Mouse (Mus musculus): Measurements from ENCODE around the gene Hist3h2ba. TPM values are rescaled to one million over a fixed set of nuclear protein-coding genes. Genes with fewer than 3 reads are reported as not detected.
"Not testable (repeated sequence)": the region's sequence is repeated elsewhere in the genome, so short reads cannot be mapped to it uniquely, and the experiment has no call there.

The Hist3h2ba gene
- total RNA-seq, 2 experiments from 2014 or later: 58.4 to 77.5 TPM

DNA sequence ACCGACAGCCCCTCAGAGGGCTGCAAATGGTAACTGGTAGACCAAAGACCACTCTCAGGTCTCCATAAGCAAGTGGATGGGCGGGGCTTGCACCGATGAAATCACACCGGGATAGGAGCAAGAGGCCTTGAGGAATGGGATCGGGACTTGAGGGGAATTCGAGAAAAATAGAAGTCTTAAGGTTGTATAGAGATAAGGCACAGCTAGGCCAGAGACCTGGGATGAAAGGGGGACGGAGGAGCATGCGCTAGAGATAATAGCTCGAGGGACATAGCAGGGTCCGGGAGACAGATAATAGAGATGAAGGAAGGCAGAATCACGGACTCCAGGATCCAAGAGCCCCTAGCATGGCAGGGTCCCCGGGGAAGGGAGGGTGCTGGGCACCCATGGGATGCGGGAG is 10.8 kb upstream of the Hist3h2ba start:
- DNase-seq (ENCODE audit: low spot score in 2 of 2): no peak

DNA sequence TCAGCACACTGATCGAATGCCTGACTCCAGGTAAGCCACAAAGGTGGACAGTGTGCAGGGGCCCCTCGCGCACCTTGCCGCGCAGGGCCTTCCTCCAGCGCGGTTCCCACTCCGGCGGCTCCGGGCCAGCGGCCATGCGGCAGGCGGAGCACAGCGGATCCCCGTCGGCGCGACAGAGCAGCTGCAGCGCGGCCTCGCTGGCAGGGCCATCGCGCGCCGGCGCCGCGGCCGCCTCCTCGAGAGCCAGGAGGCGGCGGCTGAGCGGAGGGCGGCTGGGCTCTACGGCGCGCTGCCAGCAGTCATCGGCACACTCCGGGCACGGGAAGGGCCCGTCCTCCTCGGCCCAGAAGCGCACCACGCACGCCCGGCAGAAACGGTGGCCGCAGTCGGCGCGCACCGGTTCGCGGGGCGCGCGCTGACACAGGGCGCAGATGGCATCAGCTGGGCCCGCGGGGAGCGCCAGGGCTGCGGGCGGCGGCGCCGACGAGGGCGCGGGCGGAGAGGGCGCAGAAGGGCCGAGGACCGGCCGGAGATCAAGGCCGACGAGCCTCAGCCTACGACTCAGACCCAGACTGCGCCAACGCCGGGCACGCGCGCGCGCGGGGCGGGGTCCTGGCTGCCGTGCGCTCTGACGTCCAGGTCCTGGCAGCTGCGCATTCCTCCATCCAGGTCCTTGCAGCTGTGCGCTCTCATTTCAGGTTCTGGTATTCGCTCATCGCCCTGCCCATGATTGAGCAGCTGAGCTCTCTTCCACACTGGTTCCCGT is 10.2 kb upstream of the Hist3h2ba start, which contains the start of gene Rnf187:
Rnf187 (minus strand) TSS at position 595 of the 766 bp plus-strand sequence.
- peak; percentile 80 to 81 for DNase-seq (ENCODE audit: low spot score in 2 of 2)

DNA sequence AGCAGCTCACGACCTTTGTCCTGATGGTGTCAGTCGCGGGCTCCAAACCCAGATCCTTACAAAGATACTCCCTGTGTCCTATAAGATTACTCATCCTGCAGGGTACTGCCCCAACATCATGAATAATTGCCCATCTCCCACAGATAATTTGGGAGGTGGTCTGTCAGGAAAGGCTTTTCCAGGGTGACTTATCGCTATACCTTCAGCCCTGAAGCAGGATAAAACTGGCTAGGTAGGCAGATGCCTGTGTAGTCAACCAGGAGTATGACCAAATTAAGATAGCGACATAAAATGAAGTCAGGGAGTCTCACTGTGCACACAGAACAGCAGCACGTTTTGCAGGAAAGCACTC is 9.7 kb upstream of the Hist3h2ba start:
- no peak for DNase-seq (ENCODE audit: low spot score in 2 of 2)

DNA sequence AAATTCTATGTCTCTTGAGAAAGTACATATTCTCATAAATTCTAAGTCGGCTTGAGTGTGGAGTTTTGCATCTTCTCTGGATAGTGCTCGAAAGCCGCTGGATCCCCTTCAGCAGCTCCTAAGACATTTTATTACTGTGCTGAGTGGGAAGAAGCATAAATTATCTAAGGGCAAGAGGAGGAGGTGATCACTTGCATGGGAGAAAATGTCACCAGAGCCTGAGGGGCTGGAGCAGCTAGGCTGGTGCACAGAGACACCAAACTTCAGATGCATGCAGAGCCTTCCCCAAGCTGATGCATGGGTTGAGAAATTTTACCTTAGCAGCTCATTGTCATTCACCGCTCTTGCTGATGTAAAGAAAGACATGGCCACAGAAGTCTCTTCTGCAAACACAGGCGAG is 4.6 kb upstream of the Hist3h2ba start:
- no peak for DNase-seq (ENCODE audit: low spot score in 2 of 2)

DNA sequence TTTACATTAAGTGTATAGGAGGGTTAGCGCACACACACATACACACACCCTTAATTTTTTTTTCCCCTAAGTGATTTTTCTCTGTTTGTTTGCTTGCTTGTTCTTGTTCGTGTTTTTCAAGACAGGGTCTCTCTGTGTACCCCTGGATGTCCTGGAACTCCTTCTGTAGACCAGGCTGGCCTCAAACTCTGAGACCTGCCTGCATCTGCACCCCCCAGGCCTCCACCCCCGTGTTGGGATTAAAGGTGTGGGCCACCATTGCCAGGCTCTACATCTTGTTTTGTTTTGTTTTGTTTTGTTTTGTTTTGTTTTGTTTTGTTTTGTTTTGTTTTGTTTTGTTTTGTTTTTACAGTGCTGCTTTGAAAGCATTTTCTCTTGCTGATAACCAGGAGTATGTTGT is 1.4 kb upstream of the Hist3h2ba start:
- no peak for DNase-seq (ENCODE audit: low spot score in 2 of 2)

DNA sequence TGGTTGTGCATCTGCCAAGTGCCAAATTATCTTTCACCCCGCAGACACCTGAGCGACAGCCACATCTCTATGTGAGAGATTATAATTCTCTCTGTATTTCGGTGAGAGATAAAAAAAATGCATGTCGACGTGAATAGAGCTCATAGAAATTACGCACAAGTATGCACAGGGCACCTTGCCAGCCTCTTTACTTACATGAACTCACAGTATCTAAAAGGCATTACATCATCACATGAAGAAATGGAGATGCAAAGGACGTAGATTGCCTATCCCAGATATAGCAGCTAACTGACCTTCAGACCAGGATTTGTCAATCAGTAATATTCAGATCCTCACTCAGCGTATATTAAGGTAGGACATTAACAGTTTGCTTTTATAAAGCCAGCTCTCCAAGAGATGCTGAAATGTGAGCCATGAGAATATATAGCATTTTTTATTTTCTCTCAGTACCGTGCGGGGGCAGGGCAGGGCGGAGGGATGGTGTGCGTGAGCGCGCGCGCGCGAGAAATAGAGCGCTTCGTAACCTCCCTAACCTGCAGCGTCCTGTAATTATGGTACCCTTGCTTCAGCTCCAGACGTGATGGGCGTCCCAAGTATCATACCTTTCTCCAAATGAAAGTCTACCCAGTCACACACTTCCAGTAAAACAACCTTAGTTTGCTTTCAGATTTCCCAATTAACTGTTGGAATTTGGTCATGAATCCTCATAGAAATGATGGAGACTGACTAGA is 757 bp upstream of the Hist3h2ba start:
- no peak for DNase-seq (ENCODE audit: low spot score in 2 of 2)

DNA sequence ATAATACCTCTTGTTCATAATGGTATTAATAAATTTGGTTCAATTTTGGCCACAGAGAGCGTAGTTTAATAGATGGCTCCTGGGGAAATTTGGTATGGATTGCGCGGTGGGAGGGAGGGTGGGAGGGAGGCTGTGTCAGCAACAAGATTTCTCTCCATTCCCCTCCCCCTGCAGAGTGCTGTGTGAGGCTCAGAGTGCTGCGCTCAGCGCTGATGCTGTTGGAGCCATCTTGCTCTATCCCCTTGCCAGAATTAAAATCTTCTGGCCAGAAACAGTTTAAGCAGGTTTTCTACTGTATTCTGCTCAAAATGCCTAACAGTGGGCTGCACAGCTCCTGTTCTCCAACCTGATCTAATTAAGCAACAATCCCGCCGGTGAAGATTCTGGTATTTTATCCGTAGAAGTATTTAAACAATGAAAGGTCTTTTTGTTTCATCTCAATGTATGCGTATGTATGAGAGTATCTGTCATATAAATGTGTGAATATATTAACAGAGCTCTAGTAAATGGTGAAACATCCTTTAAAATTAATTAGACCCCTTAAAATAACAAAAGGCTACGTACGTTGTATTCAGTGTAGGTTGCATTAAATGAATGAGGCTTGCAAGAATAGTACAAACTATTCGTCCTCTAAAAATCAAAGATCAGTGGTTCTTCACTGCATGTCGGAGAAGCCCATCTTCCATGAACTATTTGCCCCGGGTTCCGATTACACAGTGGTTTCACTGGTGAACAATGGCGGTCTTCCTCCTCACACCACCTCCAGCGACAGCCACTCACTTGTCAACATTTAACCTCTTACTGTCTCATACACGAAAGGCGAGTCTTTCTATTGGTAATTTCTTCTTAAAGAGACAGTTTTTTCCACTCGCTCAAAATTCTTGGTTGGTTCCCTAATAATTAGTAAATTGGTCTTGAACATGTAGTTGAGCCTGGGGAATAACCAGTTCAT is 1.0 kb downstream of the Hist3h2ba start:
- no peak for DNase-seq (ENCODE audit: low spot score in 2 of 2)

DNA sequence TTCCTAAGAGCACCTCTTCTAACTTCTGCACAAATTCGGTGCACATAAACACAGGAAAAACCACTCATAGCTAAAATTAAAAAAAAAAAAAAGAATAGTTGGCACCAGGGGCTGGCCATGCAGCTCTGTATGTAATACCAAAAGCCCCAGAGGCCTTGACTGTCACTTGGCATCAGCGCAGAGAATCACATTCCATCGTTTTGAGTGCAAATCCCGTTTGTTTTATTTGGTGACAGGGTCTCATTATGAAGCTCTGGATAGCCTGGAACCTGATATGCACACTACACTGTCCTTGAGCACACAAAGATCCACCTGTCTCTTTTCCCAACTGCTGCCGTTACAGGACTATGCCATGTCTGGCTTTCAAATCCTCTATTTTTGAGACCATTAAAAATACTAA is 2.5 kb downstream of the Hist3h2ba start:
- DNase-seq (ENCODE audit: low spot score in 2 of 2): no peak

DNA sequence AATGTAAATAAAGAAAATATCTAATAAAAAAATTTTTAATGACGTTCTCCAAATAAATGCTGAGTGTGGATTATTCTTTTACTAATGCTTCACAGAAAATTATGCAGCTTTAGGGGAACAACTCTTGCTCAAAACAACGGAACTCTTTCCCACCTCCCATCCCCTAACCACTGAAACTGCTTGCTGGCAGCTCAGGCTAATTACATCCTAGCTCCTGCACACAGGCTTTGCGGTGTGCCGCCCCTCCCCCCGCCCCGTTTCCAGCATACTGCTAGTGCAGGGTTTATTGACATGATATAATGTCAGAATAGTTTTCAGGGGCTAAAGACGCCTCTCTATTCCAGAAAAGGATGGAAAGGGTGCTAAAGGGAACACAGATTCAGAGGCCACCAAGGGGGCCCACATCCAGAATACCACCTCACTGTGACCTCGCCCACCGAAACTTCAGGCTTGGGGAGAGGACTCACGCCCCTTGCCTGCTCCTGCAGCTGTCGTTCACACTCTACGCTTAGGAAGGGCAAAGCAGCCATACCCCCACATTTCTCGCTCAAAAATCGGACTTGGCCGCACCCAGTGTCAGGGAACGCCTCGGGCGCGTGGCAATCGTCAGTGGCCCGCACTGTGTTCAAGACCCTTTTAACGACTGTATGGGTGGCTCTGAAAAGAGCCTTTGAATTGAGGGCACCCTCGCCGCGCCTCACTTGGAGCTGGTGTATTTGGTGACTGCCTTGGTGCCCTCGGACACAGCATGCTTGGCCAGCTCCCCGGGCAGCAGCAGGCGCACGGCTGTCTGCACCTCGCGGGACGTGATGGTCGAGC is 4.8 kb downstream of the Hist3h2ba start:
- DNase-seq (ENCODE audit: low spot score in 2 of 2): no peak

DNA sequence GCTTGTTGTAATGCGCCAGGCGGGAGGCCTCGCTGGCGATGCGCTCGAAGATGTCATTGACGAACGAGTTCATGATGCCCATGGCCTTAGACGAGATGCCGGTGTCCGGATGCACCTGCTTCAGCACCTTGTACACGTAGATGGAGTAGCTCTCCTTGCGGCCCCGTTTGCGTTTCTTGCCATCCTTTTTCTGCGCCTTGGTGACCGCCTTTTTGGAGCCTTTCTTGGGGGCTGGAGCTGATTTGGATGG is 5.4 kb downstream of the Hist3h2ba start:
- not testable (repeated sequence) for DNase-seq (ENCODE audit: low spot score in 2 of 2)

DNA sequence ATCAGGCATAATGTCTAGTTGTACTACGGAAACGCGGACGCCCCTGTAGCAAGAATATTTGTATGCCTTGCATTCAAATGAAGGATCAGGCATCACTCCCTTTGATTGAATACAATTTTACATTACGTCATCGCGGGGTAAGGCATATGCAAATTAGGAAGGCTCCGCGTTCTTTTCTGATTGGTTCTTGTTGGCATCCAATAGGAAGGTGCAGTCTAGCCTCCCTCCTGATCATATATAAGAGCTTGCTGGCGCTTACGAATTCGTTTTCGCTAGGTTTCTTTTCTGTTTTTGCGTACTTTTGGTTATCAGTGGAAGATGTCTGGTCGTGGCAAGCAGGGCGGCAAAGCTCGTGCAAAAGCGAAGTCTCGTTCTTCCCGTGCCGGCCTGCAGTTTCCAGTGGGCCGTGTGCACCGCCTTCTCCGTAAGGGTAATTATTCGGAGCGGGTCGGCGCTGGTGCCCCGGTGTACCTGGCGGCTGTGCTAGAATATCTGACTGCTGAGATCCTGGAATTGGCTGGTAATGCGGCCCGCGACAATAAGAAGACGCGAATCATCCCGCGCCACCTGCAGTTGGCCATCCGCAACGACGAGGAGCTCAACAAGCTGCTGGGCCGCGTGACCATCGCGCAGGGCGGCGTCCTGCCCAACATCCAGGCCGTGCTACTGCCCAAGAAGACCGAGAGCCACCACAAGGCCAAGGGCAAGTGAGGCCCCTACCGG is 5.9 kb downstream of the Hist3h2ba start, which contains the start of the genes Hist3h2a and Trim17:
Hist3h2a (plus strand) TSS at position 266 of the 723 bp plus-strand sequence.
Trim17 (plus strand) TSS at position 266 of the 723 bp plus-strand sequence.
- DNase-seq (ENCODE audit: low spot score in 2 of 2): peak; percentile 51 to 57

DNA sequence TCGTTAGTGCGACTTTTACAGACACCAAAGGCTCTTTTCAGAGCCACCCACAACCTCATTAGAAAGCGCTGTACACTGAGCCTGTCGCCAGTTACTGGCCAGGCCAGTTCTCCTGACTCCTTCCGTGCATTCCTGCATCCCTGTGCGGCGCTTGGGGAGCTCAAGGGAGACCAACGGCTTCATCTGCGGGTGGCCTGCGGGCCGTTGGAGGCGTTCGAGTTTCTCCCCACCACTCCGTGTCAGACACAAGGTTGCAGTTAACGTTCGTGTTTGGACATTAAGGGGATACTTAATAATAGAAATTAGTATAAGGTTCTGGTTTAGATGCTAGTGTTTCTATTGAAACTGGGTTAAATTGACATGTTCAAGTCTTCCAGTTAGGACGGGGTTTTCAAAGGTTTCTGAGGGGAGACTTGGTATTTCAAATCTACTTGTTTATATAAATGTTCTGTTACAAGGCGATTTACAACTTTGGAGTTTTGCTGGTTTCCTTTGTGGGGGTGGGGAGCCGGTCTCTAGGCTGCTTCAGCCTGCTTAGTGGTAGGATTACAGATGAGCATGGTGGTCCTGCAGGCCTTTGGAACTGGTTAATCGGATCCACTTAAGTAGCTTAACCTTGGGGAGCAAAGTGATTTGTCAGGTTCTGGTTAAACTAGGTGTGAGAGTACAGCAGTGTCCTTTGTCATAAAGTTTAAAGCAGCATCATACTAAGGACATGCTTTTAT is 6.6 kb downstream of the Hist3h2ba start:
- DNase-seq (ENCODE audit: low spot score in 2 of 2): no peak

DNA sequence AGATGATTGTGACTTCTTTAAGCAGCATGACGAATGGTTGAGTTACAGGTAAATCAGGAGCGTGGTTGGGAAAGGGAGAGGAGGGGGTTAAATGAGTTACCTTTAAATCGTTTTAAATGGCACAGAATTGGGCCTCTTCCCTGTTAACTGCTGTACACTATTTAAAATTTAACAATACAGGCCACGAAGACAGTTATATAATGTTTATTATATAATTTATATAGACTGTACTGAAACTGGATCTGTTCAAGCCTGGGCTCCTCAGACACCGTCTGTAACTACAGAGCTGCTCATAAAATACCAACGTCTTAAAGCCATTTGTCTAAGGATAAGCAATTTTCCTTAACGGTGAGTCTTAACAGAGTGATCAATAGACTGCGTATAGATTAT is 7.1 kb downstream of the Hist3h2ba start:
- DNase-seq (ENCODE audit: low spot score in 2 of 2): no peak

DNA sequence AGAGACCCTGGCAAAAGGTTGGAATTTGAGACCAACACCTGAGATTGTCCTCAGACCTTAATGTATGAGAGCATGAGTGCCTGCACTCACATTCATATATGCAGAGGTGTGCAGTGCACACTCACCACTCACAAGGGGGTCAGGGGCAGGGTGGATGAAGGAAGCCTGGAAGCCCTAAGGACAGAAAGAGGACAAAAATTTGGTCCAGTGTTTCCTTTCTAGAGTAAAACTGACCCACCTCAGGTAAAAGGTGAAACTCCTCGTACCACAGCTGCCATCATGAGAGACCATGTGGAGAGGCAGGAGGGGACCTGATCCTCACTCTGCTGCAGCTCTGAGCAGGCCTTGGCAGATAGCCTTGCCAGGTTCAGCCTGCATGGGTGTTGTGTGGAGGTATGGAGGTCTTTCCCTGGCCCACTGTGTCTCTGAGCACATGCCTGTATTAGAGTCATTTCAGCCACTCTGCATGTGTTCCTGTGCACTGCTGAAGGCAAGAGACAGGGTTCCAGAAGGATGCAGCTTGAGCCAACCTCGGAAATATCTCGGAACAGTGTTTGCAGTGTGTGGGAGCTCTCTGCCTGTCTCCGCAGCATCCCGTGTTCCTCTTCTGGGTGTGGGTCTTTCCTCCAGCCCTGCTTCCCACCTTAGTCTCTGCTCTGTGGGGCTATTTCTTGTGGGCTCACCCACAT is 8.7 kb downstream of the Hist3h2ba start:
- DNase-seq (ENCODE audit: low spot score in 2 of 2): no peak

DNA sequence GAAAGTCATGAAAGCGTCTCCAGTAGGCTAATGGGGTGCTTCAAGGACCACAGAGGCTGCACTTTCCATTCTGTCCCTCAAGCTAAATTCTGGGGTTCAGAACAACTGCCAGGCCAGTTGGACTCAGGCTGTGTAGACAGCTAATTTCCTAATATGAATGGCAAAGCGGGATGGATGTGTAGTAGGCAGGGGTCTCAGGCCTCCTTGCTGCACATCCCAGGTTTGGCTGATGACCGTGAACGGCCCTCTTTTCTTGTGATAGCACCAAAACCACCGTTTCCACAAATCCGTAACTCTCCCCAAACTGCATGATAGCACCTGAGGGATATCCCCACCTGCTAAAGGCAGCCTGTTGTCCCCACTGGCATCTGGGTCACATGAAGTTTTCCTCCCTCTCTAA is 9.8 kb downstream of the Hist3h2ba start:
- DNase-seq (ENCODE audit: low spot score in 2 of 2): no peak

DNA sequence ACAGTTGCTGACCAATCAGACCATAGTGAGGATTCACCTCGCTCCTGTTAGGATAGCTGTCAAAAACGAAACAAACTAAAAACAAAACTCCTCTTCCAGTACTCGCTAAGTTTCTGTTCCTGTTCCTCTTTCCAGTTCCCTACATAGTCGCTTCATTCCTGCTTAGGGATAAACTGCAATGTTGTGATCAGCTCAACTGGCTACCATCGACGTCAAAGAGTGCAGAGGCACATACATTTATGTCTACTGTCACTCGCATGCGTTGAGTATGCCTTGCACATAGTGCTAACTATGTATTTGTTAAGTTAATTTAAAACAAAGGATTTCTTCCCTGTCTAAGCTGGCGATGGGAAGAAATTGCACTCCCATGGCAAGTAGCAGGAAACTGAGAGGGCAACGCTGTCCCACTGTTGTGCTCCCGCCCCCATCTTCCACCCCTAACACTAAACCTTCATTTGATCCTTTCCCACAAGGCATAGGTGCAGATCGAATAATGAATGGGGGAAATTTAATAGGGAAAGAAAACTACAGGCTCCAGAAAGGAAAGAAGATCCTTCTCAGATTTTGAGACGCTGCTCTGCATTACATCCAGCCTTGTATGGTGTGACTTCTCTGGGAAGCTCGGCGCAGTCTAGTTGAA is 10.6 kb downstream of the Hist3h2ba start:
- DNase-seq (ENCODE audit: low spot score in 2 of 2): no peak

DNA sequence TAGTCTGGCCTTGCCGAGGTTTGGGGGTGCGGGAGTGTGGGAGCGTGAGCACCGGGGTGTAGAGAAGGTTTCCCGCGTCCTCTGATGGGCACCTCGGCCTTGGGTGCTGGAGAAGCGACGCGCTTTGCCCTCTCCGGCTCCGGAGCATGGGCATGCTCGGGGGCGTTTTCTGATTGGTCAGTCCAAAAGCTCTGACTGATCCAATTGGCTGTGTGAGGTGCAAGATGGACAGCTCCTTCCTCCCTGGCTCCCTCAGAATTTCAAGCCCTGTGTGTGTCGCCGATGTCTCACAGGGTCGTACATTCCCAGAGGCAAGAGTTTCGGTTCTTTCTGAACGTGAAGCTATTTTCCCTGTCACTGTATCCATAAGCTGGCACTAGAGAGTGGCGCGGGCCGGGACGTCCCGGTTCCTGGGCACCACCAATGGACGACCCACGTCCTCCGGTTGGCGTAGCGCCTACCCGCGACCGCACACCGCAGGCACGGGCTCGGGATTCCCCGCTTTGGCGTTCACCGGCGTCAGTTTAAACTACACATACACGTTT is 11.3 kb downstream of the Hist3h2ba start:
- peak; percentile 50 to 53 for DNase-seq (ENCODE audit: low spot score in 2 of 2)

All from adrenal gland, postnatal 4 days (tissue).